ENCODE assay signal across 10 mouse cellular contexts in genomic region chr9:15030771-15031170, GRCm38 (mm10). TPM values are rescaled to one million over a fixed set of nuclear protein-coding genes. Genes with fewer than 3 reads are reported as not detected.
DNase-seq lines count a peak whose midpoint lies in the region; ATAC-seq and TF ChIP-seq lines count a peak whose summit lies in the region.
"Had no signal": no experiment of that assay in that cellular context is flagged by ENCODE, and none has a peak within 500 bp of the region (broad histone marks: within the 10 kb centered on the region; RNA-seq: fewer than 3 reads in every experiment).

No protein-coding gene starts in this region.

- 74% methylated on average over 8 of the region's 8 CpGs for WGBS in kidney, adult 2 months
- 76% methylated on average over 8 of the region's 8 CpGs for WGBS in kidney, embryonic 14.5 days

- DNase-seq in adrenal gland, adult 2 months = peak; percentile 40
- DNase-seq in adrenal gland, adult 18-20 months (ENCODE audit: low spot score in 2 of 2) = no peak
- peak; percentile 43 for DNase-seq in kidney, adult 2 months
- peak; percentile 58 to 69 for DNase-seq in heart, adult 9 months (ENCODE audit: low spot score in 2 of 2)
- DNase-seq in lung, postnatal 10 days = peak; percentile 91
- no peak for DNase-seq in thymus, postnatal 0 days (ENCODE audit: low spot score)
- no peak for DNase-seq in liver

- H3K27me3 ChIP-seq in kidney, adult 2 months (replicated peaks; ENCODE audit: control insufficient read depth, insufficient read depth, low read length) = no peaks in the 10 kb centered on the region
- H3K27me3 ChIP-seq in kidney, embryonic 14.5 days (ENCODE audit: control insufficient read depth, insufficient read depth, low read length) = no peaks in the 10 kb centered on the region
- H3K27me3 ChIP-seq: embryonic facial prominence, embryonic 12.5 days had no signal

- no peaks in the 10 kb centered on the region for H3K4me1 ChIP-seq in kidney, adult 2 months (ENCODE audit: control insufficient read depth, insufficient read depth, low read length)
- H3K4me1 ChIP-seq in kidney, embryonic 14.5 days (ENCODE audit: control insufficient read depth, insufficient read depth, low read length) = no peaks in the 10 kb centered on the region
- H3K4me1 ChIP-seq: embryonic facial prominence, embryonic 12.5 days had no signal

- no peaks in the 10 kb centered on the region for H3K36me3 ChIP-seq in kidney, adult 2 months (ENCODE audit: control insufficient read depth, insufficient read depth, low read length)
- H3K36me3 ChIP-seq in kidney, embryonic 14.5 days (ENCODE audit: control insufficient read depth, insufficient read depth, low read length) = no peaks in the 10 kb centered on the region

- H3K4me2 ChIP-seq in kidney, embryonic 14.5 days (replicated peaks; ENCODE audit: low read depth, low read length) = no peak overlapping the region
- H3K4me2 ChIP-seq: embryonic facial prominence, embryonic 12.5 days had no signal

- no peak overlapping the region for H3K9ac ChIP-seq in kidney, embryonic 14.5 days (ENCODE audit: low read depth, low read length)
- H3K9ac ChIP-seq: embryonic facial prominence, embryonic 12.5 days; liver, embryonic 14.5 days had no signal

- no peak overlapping the region for H3K27ac ChIP-seq in kidney, adult 2 months (ENCODE audit: insufficient read depth, low read depth, low read length)
- no peak overlapping the region for H3K27ac ChIP-seq in kidney, embryonic 14.5 days (ENCODE audit: low read depth, low read length)
- H3K27ac ChIP-seq: embryonic facial prominence, embryonic 12.5 days; liver, embryonic 14.5 days had no signal

- ATAC-seq in kidney, embryonic 14.5 days (ENCODE audit: low FRiP score, low TSS enrichment) = no peak

- TF ChIP-seq CTCF in kidney, adult 2 months (conservative IDR thresholded peaks at IDR 0.05; ENCODE audit: insufficient read depth, insufficient read length, low read depth, low read length) = no peak

- H3K4me3 ChIP-seq in kidney, adult 2 months (ENCODE audit: insufficient read depth, low read depth, low read length) = no peak overlapping the region
- no peak overlapping the region for H3K4me3 ChIP-seq in kidney, embryonic 14.5 days (ENCODE audit: low read length)
- H3K4me3 ChIP-seq: embryonic facial prominence, embryonic 12.5 days had no signal

- H3K9me3 ChIP-seq in kidney, embryonic 14.5 days (ENCODE audit: control insufficient read depth, low read length) = no peaks in the 10 kb centered on the region
- H3K9me3 ChIP-seq: embryonic facial prominence, embryonic 12.5 days had no signal

- no peak for TF ChIP-seq POLR2A in kidney, adult 2 months (IDR thresholded peaks at IDR 0.05; ENCODE audit: low read depth, low read length)

RNA-seq across cellular contexts. Expression of gene Panx1, which starts 14.5 kb away (rescaled TPM):
- total RNA-seq in adrenal gland, adult 2 months (2021) = 10 to 100 TPM in 1 of 2 experiments, 1 to 10 TPM in 1; 7.1 to 10.1 TPM
- 21.1 and 27.5 TPM in 2 replicates for polyA plus RNA-seq in adrenal gland, adult 2 months (2012; rRNA removed)
- 1 to 10 TPM; 5.7 to 9.3 TPM for total RNA-seq in adrenal gland, adult 18-20 months (2021)
- 4.4 and 7.3 TPM in 2 replicates for polyA plus RNA-seq in kidney, adult 2 months (2012; rRNA removed)
- polyA plus RNA-seq in kidney, embryonic 14.5 days (2014; fragmentation: Nextera tagmentation; extraction: Ambion mirVana) = 52.8 and 71.2 TPM in 2 replicates
- 76.0 and 78.1 TPM in 2 replicates for polyA plus RNA-seq in thymus, postnatal 0 days (2015; fragmentation: Nextera tagmentation; extraction: Ambion mirVana)

Comparison
In these comparisons a context has a peak if more than half of its experiments do, and no peak if none do; other contexts are left out.
1. DNase-seq: peak in adrenal gland, adult 2 months (single experiment), kidney, adult 2 months (single experiment), heart, adult 9 months (2 of 2) and lung, postnatal 10 days (single experiment); none in adrenal gland, adult 18-20 months (0 of 2), thymus, postnatal 0 days (single experiment) and liver (single experiment).